Mouse (Mus musculus) myocyte (in vitro differentiated cells): ENCODE data around the gene 1700021F05Rik.

Source experiments
- CEBPB ChIP-seq: IDR thresholded peaks from 2 replicates; pipeline ENCODE4 v1.6.1; 2011; ENCODE audit warnings: mild to moderate bottlenecking, moderate library complexity; ENCODE audit not compliant: poor library complexity, insufficient read depth, severe bottlenecking
- MAX ChIP-seq: IDR thresholded peaks from one replicate; pipeline ENCODE4 v1.6.1; 2011; ENCODE audit warnings: low read depth, mild to moderate bottlenecking, control low read depth
- MYOG ChIP-seq, 3 experiments: IDR thresholded peaks; one replicate each; pipeline ENCODE4 v1.6.1; 2011; ENCODE audit warnings: control low read depth in 2 of 3, low read depth in 2 of 3, mild to moderate bottlenecking in 2 of 3; ENCODE audit not compliant: insufficient read length in 2 of 3, control insufficient read depth in 1 of 3, insufficient read depth in 1 of 3
- POLR2A ChIP-seq: IDR thresholded peaks from one replicate; pipeline ENCODE4 v1.6.1; 2011; ENCODE audit warnings: low read depth, mild to moderate bottlenecking, control low read depth, moderate library complexity; ENCODE audit not compliant: insufficient read length
- POLR2AphosphoS2 ChIP-seq: IDR thresholded peaks from one replicate; pipeline ENCODE4 v1.6.1; 2011; ENCODE audit warnings: low read depth, control low read depth; ENCODE audit not compliant: insufficient read length
- REST ChIP-seq: IDR thresholded peaks from one replicate; pipeline ENCODE4 v1.6.1; 2011; ENCODE audit warnings: mild to moderate bottlenecking, control low read depth, moderate library complexity; ENCODE audit not compliant: insufficient read depth, insufficient read length
- SRF ChIP-seq: IDR thresholded peaks from one replicate; pipeline ENCODE4 v1.6.1; 2011; ENCODE audit warnings: low read depth; ENCODE audit not compliant: control insufficient read depth, insufficient read length
- TCF12 ChIP-seq: IDR thresholded peaks from one replicate; pipeline ENCODE4 v1.6.1; 2011; ENCODE audit warnings: mild to moderate bottlenecking, control low read depth; ENCODE audit not compliant: poor library complexity, insufficient read depth, severe bottlenecking
- TCF3 ChIP-seq: IDR thresholded peaks from one replicate; pipeline ENCODE4 v1.6.1; 2011; ENCODE audit warnings: low read depth, control low read depth; ENCODE audit not compliant: insufficient read length
- USF1 ChIP-seq: IDR thresholded peaks from one replicate; pipeline ENCODE4 v1.6.1; 2011; ENCODE audit warnings: low read depth, mild to moderate bottlenecking, control low read depth, moderate library complexity

- TF ChIP-seq POLR2A (no peak), TCF12 (no peak), REST (no peak), SRF (no peak), POLR2AphosphoS2 (no peak), TCF3 (no peak), MYOG (IDR thresholded peaks at IDR 0.05; ENCODE audit: control insufficient read depth in 1 of 3, insufficient read depth in 1 of 3, insufficient read length in 2 of 3, low read depth in 2 of 3) (no peak), MAX (no peak), CEBPB (no peak), USF1 (no peak)
These were observed 33.7 kb downstream of the 1700021F05Rik start for GRCm38 (mm10) chr10:43507051-43507450.
